In the genomic region with DNA sequence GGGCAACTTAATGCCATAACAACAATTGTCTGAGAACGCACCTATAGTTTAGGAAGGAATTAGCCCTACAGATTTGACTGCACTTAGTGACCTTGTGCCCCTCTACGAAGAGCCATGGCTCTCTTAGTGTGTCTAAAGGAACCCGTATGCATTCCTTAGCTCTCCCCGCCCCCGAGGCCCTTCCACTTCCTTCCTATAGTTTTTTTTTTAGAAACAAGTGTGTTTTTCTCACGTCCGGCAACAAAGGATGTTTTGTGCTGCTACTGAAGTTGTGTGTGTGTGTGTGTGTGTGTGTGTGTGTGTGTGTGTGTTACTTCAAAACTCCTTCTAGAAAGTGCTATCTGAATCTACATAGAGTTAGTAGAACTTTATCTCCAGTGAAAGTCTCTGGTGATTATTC, we compare ENCODE assay signal across 12 mouse cellular contexts. TPM values are rescaled to one million over a fixed set of nuclear protein-coding genes. Genes with fewer than 3 reads are reported as not detected.
DNase-seq lines count a peak whose midpoint lies in the region; ATAC-seq and TF ChIP-seq lines count a peak whose summit lies in the region.
"Had no signal": no experiment of that assay in that cellular context is flagged by ENCODE, and none has a peak within 500 bp of the region (broad histone marks: within the 10 kb centered on the region; RNA-seq: fewer than 3 reads in every experiment).

No protein-coding gene starts in this region.

- no peak overlapping the region for H3K4me2 ChIP-seq in forebrain, embryonic 13.5 days
- H3K4me2 ChIP-seq: embryonic facial prominence, embryonic 13.5 days; midbrain, embryonic 12.5 days had no signal

- H3K27ac ChIP-seq in left cerebral cortex, adult 2 months: peak overlapping the region; percentile 45; the same call in 1 of the 2 replicates
- H3K27ac ChIP-seq in thymus, adult 2 months (ENCODE audit: control insufficient read depth, insufficient read depth, low read length): no peak overlapping the region
- H3K27ac ChIP-seq in cerebellum, adult 2 months (ENCODE audit: insufficient read depth, low read length): no peak overlapping the region
- H3K27ac ChIP-seq in forebrain, embryonic 13.5 days: no peak overlapping the region
- H3K27ac ChIP-seq: midbrain, embryonic 12.5 days had no signal

- peaks cover 41% of the 10 kb centered on the region for H3K4me1 ChIP-seq in thymus, adult 2 months (replicated peaks; ENCODE audit: control insufficient read depth, insufficient read depth, low read length)
- H3K4me1 ChIP-seq in cerebellum, adult 2 months (ENCODE audit: control insufficient read depth, insufficient read depth, low read length): peaks cover 11% of the 10 kb centered on the region
- H3K4me1 ChIP-seq in forebrain, embryonic 13.5 days: peaks cover 7% of the 10 kb centered on the region

- no peak for ATAC-seq in forebrain, embryonic 13.5 days
- ATAC-seq: Patski had no signal

- no peak for TF ChIP-seq POLR2A in thymus, adult 2 months (IDR thresholded peaks at IDR 0.05; ENCODE audit: control insufficient read depth, extremely low read depth, insufficient read depth, low read length, poor library complexity)
- no peak for TF ChIP-seq POLR2A in cerebellum, adult 2 months (IDR thresholded peaks at IDR 0.05; ENCODE audit: borderline replicate concordance, insufficient read depth, low read length)

- WGBS in thymus, adult 2 months: 6% methylated on average over 7 of the region's 7 CpGs
- WGBS in cerebellum, adult 2 months: 84% methylated on average over 7 of the region's 7 CpGs
- 51% methylated on average over 7 of the region's 7 CpGs for WGBS in forebrain, embryonic 13.5 days

- no peak overlapping the region for H3K4me3 ChIP-seq in left cerebral cortex, adult 2 months
- no peak overlapping the region for H3K4me3 ChIP-seq in thymus, adult 2 months (ENCODE audit: control insufficient read depth, insufficient read depth, low read length)
- H3K4me3 ChIP-seq in cerebellum, adult 2 months (replicated peaks; ENCODE audit: insufficient read depth, low read depth, low read length): no peak overlapping the region
- H3K4me3 ChIP-seq in forebrain, embryonic 13.5 days: no peak overlapping the region
- H3K4me3 ChIP-seq: embryonic facial prominence, embryonic 13.5 days; midbrain, embryonic 12.5 days had no signal

- H3K36me3 ChIP-seq in thymus, adult 2 months (ENCODE audit: control insufficient read depth, insufficient read depth, low read length): no peaks in the 10 kb centered on the region
- no peaks in the 10 kb centered on the region for H3K36me3 ChIP-seq in forebrain, embryonic 13.5 days (ENCODE audit: poor library complexity, severe bottlenecking)
- H3K36me3 ChIP-seq: embryonic facial prominence, embryonic 13.5 days; midbrain, embryonic 12.5 days had no signal

- intact Hi-C loops in left cerebral cortex, adult 2 months (cut with DNase I): no loop called here
- intact Hi-C loops in left cerebral cortex, postnatal 4 days (cut with DNase I): no loop called here

- DNase-seq in left cerebral cortex, adult 2 months (ENCODE audit: extremely low spot score in 1 of 2, low spot score in 2 of 2): no peak
- DNase-seq in left cerebral cortex, postnatal 4 days: no peak
- peak; percentile 68 for DNase-seq in heart, adult 8-10 months (ENCODE audit: low spot score)
- DNase-seq in kidney, postnatal 4 days: peak; percentile 48 to 64
- DNase-seq in thymus, adult 2 months: peak; percentile 65
- DNase-seq in cerebellum, adult 2 months: no peak
- no peak for DNase-seq in adipocyte (ENCODE audit: low spot score)

- no peak overlapping the region for H3K9ac ChIP-seq in forebrain, embryonic 13.5 days
- H3K9ac ChIP-seq: embryonic facial prominence, embryonic 13.5 days; midbrain, embryonic 12.5 days had no signal

- no peak for TF ChIP-seq CTCF in left cerebral cortex, adult 2 months (IDR thresholded peaks at IDR 0.05)
- TF ChIP-seq CTCF in thymus, adult 2 months (IDR thresholded peaks at IDR 0.05; ENCODE audit: borderline replicate concordance, control insufficient read depth, extremely low read depth, insufficient read depth, low read length, poor library complexity): no peak
- no peak for TF ChIP-seq CTCF in cerebellum, adult 2 months (IDR thresholded peaks at IDR 0.05; ENCODE audit: borderline replicate concordance, insufficient read depth, low read depth, low read length)

- no peaks in the 10 kb centered on the region for H3K27me3 ChIP-seq in thymus, adult 2 months (ENCODE audit: control insufficient read depth, insufficient read depth, low read length)
- H3K27me3 ChIP-seq in cerebellum, adult 2 months (ENCODE audit: control insufficient read depth, insufficient read depth, low read length): no peaks in the 10 kb centered on the region
- H3K27me3 ChIP-seq in forebrain, embryonic 13.5 days: no peaks in the 10 kb centered on the region
- H3K27me3 ChIP-seq: embryonic facial prominence, embryonic 13.5 days; midbrain, embryonic 12.5 days; Patski had no signal

- no peaks in the 10 kb centered on the region for H3K9me3 ChIP-seq in forebrain, embryonic 13.5 days (replicated peaks)
- H3K9me3 ChIP-seq: embryonic facial prominence, embryonic 13.5 days; midbrain, embryonic 12.5 days had no signal

RNA-seq across cellular contexts. Expression of a gene that starts 23.5 kb away (rescaled TPM):
- total RNA-seq in left cerebral cortex, adult 2 months (2021): not detected
- not detected for total RNA-seq in left cerebral cortex, postnatal 4 days (2021)
- not detected for total RNA-seq in heart, adult 8-10 months (2022)
- polyA plus RNA-seq in thymus, adult 2 months (2012; rRNA removed): not detected in 2 replicates
- not detected in 2 replicates for polyA plus RNA-seq in cerebellum, adult 2 months (2012; rRNA removed)
- polyA plus RNA-seq in forebrain, embryonic 13.5 days (2015; fragmentation: Nextera tagmentation; extraction: Ambion mirVana): not detected in 2 replicates
- polyA plus RNA-seq: embryonic facial prominence, embryonic 13.5 days; midbrain, embryonic 12.5 days; Patski; stomach, embryonic 16.5 days had no signal

Comparison
In these comparisons a context has a peak if more than half of its experiments do, and no peak if none do; other contexts are left out.
1. DNase-seq: peak in heart, adult 8-10 months (single experiment), kidney, postnatal 4 days (2 of 2) and thymus, adult 2 months (single experiment); none in left cerebral cortex, adult 2 months (0 of 2), left cerebral cortex, postnatal 4 days (single experiment), cerebellum, adult 2 months (0 of 2) and adipocyte (single experiment).